Mouse (Mus musculus) thymus, adult 2 months (tissue): Measurements from ENCODE around the gene Mslnl. TPM values are rescaled to one million over a fixed set of nuclear protein-coding genes. Genes with fewer than 3 reads are reported as not detected.
A peak's percentile ranks its signal among the peaks of the same experiment; 100 is the strongest.

Source experiments
- DNase-seq: peaks from one replicate; pipeline ENCODE4 v3.0.0; 2021
- H3K27ac ChIP-seq: fragments of 200-500 bp; 2 replicates; pipeline ENCODE4 v1.5.1; 2012; ENCODE audit warnings: low read length, control low read depth; ENCODE audit not compliant: control insufficient read depth, insufficient read depth
- H3K27me3 ChIP-seq: fragments of 200-500 bp; 2 replicates; pipeline ENCODE4 v1.6.1; 2012; ENCODE audit warnings: mild to moderate bottlenecking, low read length, moderate library complexity, mixed read lengths; ENCODE audit not compliant: control insufficient read depth, insufficient read depth
- H3K36me3 ChIP-seq: fragments of 200-500 bp; 2 replicates; pipeline ENCODE4 v1.6.1; 2012; ENCODE audit warnings: mild to moderate bottlenecking, low read length, moderate library complexity; ENCODE audit not compliant: control insufficient read depth, insufficient read depth
- H3K4me1 ChIP-seq: fragments of 200-500 bp; replicated peaks from 2 replicates; pipeline ENCODE4 v1.6.1; 2012; ENCODE audit warnings: low read length; ENCODE audit not compliant: control insufficient read depth, insufficient read depth
- H3K4me3 ChIP-seq: fragments of 200-500 bp; 2 replicates; pipeline ENCODE4 v1.5.1; 2012; ENCODE audit warnings: mild to moderate bottlenecking, low read length, control low read depth, moderate library complexity; ENCODE audit not compliant: control insufficient read depth, insufficient read depth
- CTCF ChIP-seq: fragments of 200-500 bp; IDR thresholded peaks from 2 replicates; pipeline ENCODE4 v1.5.1; 2012; ENCODE audit warnings: mild to moderate bottlenecking, control low read depth, low read length, moderate library complexity, borderline replicate concordance; ENCODE audit not compliant: control insufficient read depth, poor library complexity, insufficient read depth; ENCODE audit errors: extremely low read depth
- POLR2A ChIP-seq: fragments of 200-500 bp; IDR thresholded peaks from 2 replicates; pipeline ENCODE4 v1.6.1; 2012; ENCODE audit warnings: mild to moderate bottlenecking, low read length, control low read depth, moderate library complexity; ENCODE audit not compliant: control insufficient read depth, poor library complexity, insufficient read depth; ENCODE audit errors: extremely low read depth
- WGBS: fragments of 180-500 bp; shearing (Covaris S2); methylation state at CpG from one replicate; pipeline ENCODE4 v1.1.7; 2018; 5-methylcytosine and 5-hydroxymethylcytosine counted together
- polyA plus RNA-seq: library from polyadenylated mRNA; depleted of rRNA; stranded (reverse); fragments of >200 nt; gene quantifications from 2 replicates; pipeline ENCODE4 v1.2.3, GENCODE M21; 2012; rRNA removed

The Mslnl gene
- polyA plus RNA-seq: 0.68 and 0.69 TPM in 2 replicates

GRCm38 (mm10) chr17:25735745-25736144 is at the start of gene Mslnl:
TSS of gene Mslnl (plus strand) at chr17:25736042.
- no peak within 1 kb of the TSS for H3K27ac ChIP-seq
- no peak within 1 kb of the TSS for H3K4me3 ChIP-seq
- no peaks in the 10 kb centered on the region for H3K4me1 ChIP-seq
- no peaks in the 10 kb centered on the region for H3K27me3 ChIP-seq
- no peak for DNase-seq
- H3K36me3 ChIP-seq: no peaks in the 10 kb centered on the region
- TF ChIP-seq CTCF (no peak), POLR2A (no peak)
- WGBS: 79% methylated on average over 3 of the region's 3 CpGs

- H3K4me1 ChIP-seq: no peaks in the 10 kb centered on the region
- WGBS: 27% methylated on average over 7 of the region's 7 CpGs
- no peaks in the 10 kb centered on the region for H3K27me3 ChIP-seq
- no peak overlapping the region for H3K4me3 ChIP-seq
- H3K27ac ChIP-seq: no peak overlapping the region
- H3K36me3 ChIP-seq: no peaks in the 10 kb centered on the region
- DNase-seq: no peak
- TF ChIP-seq POLR2A (no peak), CTCF (no peak)
Measured at GRCm38 (mm10) chr17:25686323-25686722, 49.5 kb upstream of the Mslnl start.

- Histone ChIP-seq H3K4me3 (no peak overlapping the region), H3K27ac (no peak overlapping the region), H3K36me3 (no peaks in the 10 kb centered on the region), H3K4me1 (no peaks in the 10 kb centered on the region), H3K27me3 (no peaks in the 10 kb centered on the region)
- no peak for TF ChIP-seq POLR2A
- TF ChIP-seq CTCF: no peak
- DNase-seq: no peak
- WGBS: 83% methylated on average over 4 of the region's 4 CpGs
Measured at GRCm38 (mm10) chr17:25688922-25689321, 46.9 kb upstream of the Mslnl start.

GRCm38 (mm10) chr17:25696263-25696662 is 39.6 kb upstream of the Mslnl start:
- Histone ChIP-seq H3K36me3 (no peaks in the 10 kb centered on the region), H3K27ac (no peak overlapping the region), H3K4me3 (no peak overlapping the region), H3K4me1 (no peaks in the 10 kb centered on the region), H3K27me3 (no peaks in the 10 kb centered on the region)
- WGBS: 26% methylated on average over 1 of the region's 1 CpGs
- DNase-seq: no peak
- no peak for TF ChIP-seq CTCF

- 19% methylated on average over 7 of the region's 7 CpGs for WGBS
- no peak overlapping the region for H3K4me3 ChIP-seq
- H3K4me1 ChIP-seq: no peaks in the 10 kb centered on the region
- peak; percentile 66 for DNase-seq
- no peaks in the 10 kb centered on the region for H3K36me3 ChIP-seq
- H3K27me3 ChIP-seq: no peaks in the 10 kb centered on the region
- TF ChIP-seq POLR2A: no peak
- TF ChIP-seq CTCF: 0 out of 2 replicates have a peak, but pooled peaks have one; percentile 31
- no peak overlapping the region for H3K27ac ChIP-seq
Measured at GRCm38 (mm10) chr17:25698446-25698845, 37.4 kb upstream of the Mslnl start.

- H3K27ac ChIP-seq: no peak overlapping the region
- H3K4me1 ChIP-seq: no peaks in the 10 kb centered on the region
- no peak for DNase-seq
- H3K27me3 ChIP-seq: no peaks in the 10 kb centered on the region
- no peak for TF ChIP-seq POLR2A
- TF ChIP-seq CTCF: no peak
- H3K36me3 ChIP-seq: no peaks in the 10 kb centered on the region
- H3K4me3 ChIP-seq: no peak overlapping the region
- 57% methylated on average over 9 of the region's 9 CpGs for WGBS
Measured at GRCm38 (mm10) chr17:25700863-25701496, 34.9 kb upstream of the Mslnl start.

GRCm38 (mm10) chr17:25709994-25710393 is 25.8 kb upstream of the Mslnl start:
- Histone ChIP-seq H3K4me3 (no peak overlapping the region), H3K36me3 (no peaks in the 10 kb centered on the region), H3K4me1 (no peaks in the 10 kb centered on the region), H3K27me3 (no peaks in the 10 kb centered on the region), H3K27ac (no peak overlapping the region)
- no peak for DNase-seq
- 97% methylated on average over 2 of the region's 2 CpGs for WGBS
- no peak for TF ChIP-seq CTCF
- TF ChIP-seq POLR2A: no peak
